Comparison of ENCODE assay signal across 8 mouse cellular contexts in genomic region chr16:17124119-17124870, GRCm38 (mm10). TPM values are rescaled to one million over a fixed set of nuclear protein-coding genes. Genes with fewer than 3 reads are reported as not detected.
DNase-seq lines count a peak whose midpoint lies in the region; ATAC-seq and TF ChIP-seq lines count a peak whose summit lies in the region.

No protein-coding gene starts in this region.

- DNase-seq in layer of hippocampus, adult 2 months (ENCODE audit: low spot score in 2 of 2): no peak
- DNase-seq in layer of hippocampus, adult 18-20 months (ENCODE audit: low spot score in 2 of 2): no peak
- DNase-seq in limb, embryonic 10.5 days (ENCODE audit: low spot score): peak; percentile 80
- DNase-seq in left cerebral cortex, postnatal 36 days (ENCODE audit: low spot score in 2 of 2): no peak
- no peak for DNase-seq in lung, postnatal 25 days (ENCODE audit: low spot score)
- DNase-seq in right cerebral cortex, adult 18-20 months: no peak

- no peaks in the 10 kb centered on the region for H3K9me3 ChIP-seq in embryonic facial prominence, embryonic 12.5 days
- H3K9me3 ChIP-seq in limb, embryonic 10.5 days (replicated peaks): no peaks in the 10 kb centered on the region
- H3K9me3 ChIP-seq in neural tube, embryonic 13.5 days: no peaks in the 10 kb centered on the region

- no peak for TF ChIP-seq CTCF in layer of hippocampus, adult 2 months (conservative IDR thresholded peaks at IDR 0.05)

- peaks cover 32% of the 10 kb centered on the region for H3K36me3 ChIP-seq in embryonic facial prominence, embryonic 12.5 days
- peaks cover 44% of the 10 kb centered on the region for H3K36me3 ChIP-seq in limb, embryonic 10.5 days
- H3K36me3 ChIP-seq in neural tube, embryonic 13.5 days: no peaks in the 10 kb centered on the region

- H3K27ac ChIP-seq in layer of hippocampus, adult 2 months: no peak overlapping the region
- H3K27ac ChIP-seq in embryonic facial prominence, embryonic 12.5 days: peak overlapping the region; percentile 74
- H3K27ac ChIP-seq in limb, embryonic 10.5 days: peak overlapping the region; percentile 93
- H3K27ac ChIP-seq in neural tube, embryonic 13.5 days (replicated peaks): peak overlapping the region; percentile 35

- peak; percentile 37; the same call in 1 of the 2 replicates for ATAC-seq in embryonic facial prominence, embryonic 12.5 days (ENCODE audit: insufficient number of reproducible peaks, insufficient read depth, low FRiP score, low TSS enrichment)
- peak; percentile 40 for ATAC-seq in neural tube, embryonic 13.5 days (ENCODE audit: low read depth)

- H3K4me1 ChIP-seq in embryonic facial prominence, embryonic 12.5 days: peaks cover 26% of the 10 kb centered on the region
- peaks cover 36% of the 10 kb centered on the region for H3K4me1 ChIP-seq in limb, embryonic 10.5 days
- peaks cover 45% of the 10 kb centered on the region for H3K4me1 ChIP-seq in neural tube, embryonic 13.5 days (replicated peaks)

- H3K27me3 ChIP-seq in embryonic facial prominence, embryonic 12.5 days: no peaks in the 10 kb centered on the region
- no peaks in the 10 kb centered on the region for H3K27me3 ChIP-seq in limb, embryonic 10.5 days (ENCODE audit: low read depth, poor library complexity, severe bottlenecking)
- H3K27me3 ChIP-seq in neural tube, embryonic 13.5 days: no peaks in the 10 kb centered on the region

- 2% methylated on average over 22 of the region's 22 CpGs for WGBS in embryonic facial prominence, embryonic 12.5 days
- WGBS in limb, embryonic 10.5 days: 1% methylated on average over 22 of the region's 22 CpGs
- WGBS in neural tube, embryonic 13.5 days: 3% methylated on average over 22 of the region's 22 CpGs

- H3K4me2 ChIP-seq in embryonic facial prominence, embryonic 12.5 days (replicated peaks): peak overlapping the region; percentile 78
- H3K4me2 ChIP-seq in neural tube, embryonic 13.5 days: peak overlapping the region; percentile 82

- intact Hi-C loops in left cerebral cortex, postnatal 36 days (cut with DNase I): no loop called here

- peak overlapping the region; percentile 37; the same call in 1 of the 2 replicates for H3K4me3 ChIP-seq in layer of hippocampus, adult 2 months
- H3K4me3 ChIP-seq in embryonic facial prominence, embryonic 12.5 days: peak overlapping the region; percentile 58
- peak overlapping the region; percentile 72 for H3K4me3 ChIP-seq in limb, embryonic 10.5 days
- peak overlapping the region; percentile 49 for H3K4me3 ChIP-seq in neural tube, embryonic 13.5 days

- peak overlapping the region; percentile 70 for H3K9ac ChIP-seq in embryonic facial prominence, embryonic 12.5 days
- peak overlapping the region; percentile 73 for H3K9ac ChIP-seq in neural tube, embryonic 13.5 days

RNA-seq across cellular contexts. Expression of gene 2610318N02Rik, which starts 0.7 kb away (rescaled TPM):
- total RNA-seq in layer of hippocampus, adult 2 months (2021): 1 to 10 TPM in 1 of 2 experiments, under 1 TPM in 1; 0.76 to 1.8 TPM
- total RNA-seq in layer of hippocampus, adult 18-20 months (2021): under 1 TPM in 1 of 2 experiments, not detected in 1; 0.92 TPM
- polyA plus RNA-seq in embryonic facial prominence, embryonic 12.5 days (2016; fragmentation: Nextera tagmentation; extraction: Ambion mirVana): 81.0 and 85.5 TPM in 2 replicates
- 182 and 195 TPM in 2 replicates for polyA plus RNA-seq in limb, embryonic 10.5 days (2016; fragmentation: Nextera tagmentation; extraction: Ambion mirVana)
- polyA plus RNA-seq in neural tube, embryonic 13.5 days (2015; fragmentation: Nextera tagmentation; extraction: Ambion mirVana): 25.8 and 26.0 TPM in 2 replicates
- total RNA-seq in left cerebral cortex, postnatal 36 days (2021): 1 to 10 TPM; 1.4 to 2.2 TPM

RNA-seq across cellular contexts. Expression of gene Sdf2l1, which starts 7.9 kb away (rescaled TPM):
- 10 to 100 TPM; 21.6 to 26.4 TPM for total RNA-seq in layer of hippocampus, adult 2 months (2021)
- total RNA-seq in layer of hippocampus, adult 18-20 months (2021): 10 to 100 TPM; 30.9 to 34.9 TPM
- polyA plus RNA-seq in embryonic facial prominence, embryonic 12.5 days (2016; fragmentation: Nextera tagmentation; extraction: Ambion mirVana): 64.2 and 70.0 TPM in 2 replicates
- polyA plus RNA-seq in limb, embryonic 10.5 days (2016; fragmentation: Nextera tagmentation; extraction: Ambion mirVana): 87.4 and 114 TPM in 2 replicates
- 51.1 and 67.2 TPM in 2 replicates for polyA plus RNA-seq in neural tube, embryonic 13.5 days (2015; fragmentation: Nextera tagmentation; extraction: Ambion mirVana)
- total RNA-seq in left cerebral cortex, postnatal 36 days (2021): 10 to 100 TPM; 19.9 to 34.7 TPM

RNA-seq across cellular contexts. Expression of gene Ppil2, which starts 13.2 kb away (rescaled TPM):
- total RNA-seq in layer of hippocampus, adult 2 months (2021): 100 to 1,000 TPM in 1 of 2 experiments, 10 to 100 TPM in 1; 91.3 to 105 TPM
- total RNA-seq in layer of hippocampus, adult 18-20 months (2021): 10 to 100 TPM; 90.6 to 96.2 TPM
- 150 and 168 TPM in 2 replicates for polyA plus RNA-seq in embryonic facial prominence, embryonic 12.5 days (2016; fragmentation: Nextera tagmentation; extraction: Ambion mirVana)
- polyA plus RNA-seq in limb, embryonic 10.5 days (2016; fragmentation: Nextera tagmentation; extraction: Ambion mirVana): 138 and 172 TPM in 2 replicates
- polyA plus RNA-seq in neural tube, embryonic 13.5 days (2015; fragmentation: Nextera tagmentation; extraction: Ambion mirVana): 154 and 157 TPM in 2 replicates
- total RNA-seq in left cerebral cortex, postnatal 36 days (2021): 10 to 100 TPM; 76.3 to 92.1 TPM

RNA-seq across cellular contexts. Expression of gene Ydjc, which starts 20.1 kb away (rescaled TPM):
- total RNA-seq in layer of hippocampus, adult 2 months (2021): 10 to 100 TPM; 24.5 to 25.2 TPM
- total RNA-seq in layer of hippocampus, adult 18-20 months (2021): 10 to 100 TPM; 24.2 to 26.5 TPM
- polyA plus RNA-seq in embryonic facial prominence, embryonic 12.5 days (2016; fragmentation: Nextera tagmentation; extraction: Ambion mirVana): 8.9 and 9.4 TPM in 2 replicates
- polyA plus RNA-seq in limb, embryonic 10.5 days (2016; fragmentation: Nextera tagmentation; extraction: Ambion mirVana): 4.1 and 7.0 TPM in 2 replicates
- polyA plus RNA-seq in neural tube, embryonic 13.5 days (2015; fragmentation: Nextera tagmentation; extraction: Ambion mirVana): 31.1 and 39.7 TPM in 2 replicates
- 10 to 100 TPM; 27.5 to 27.6 TPM for total RNA-seq in left cerebral cortex, postnatal 36 days (2021)

RNA-seq across cellular contexts. Expression of gene Ccdc116, which starts 22.7 kb away (rescaled TPM):
- total RNA-seq in layer of hippocampus, adult 2 months (2021): 1 to 10 TPM; 2.0 to 2.7 TPM
- total RNA-seq in layer of hippocampus, adult 18-20 months (2021): 1 to 10 TPM; 1.9 to 2.7 TPM
- polyA plus RNA-seq in embryonic facial prominence, embryonic 12.5 days (2016; fragmentation: Nextera tagmentation; extraction: Ambion mirVana): 0.61 and 1.1 TPM in 2 replicates
- polyA plus RNA-seq in limb, embryonic 10.5 days (2016; fragmentation: Nextera tagmentation; extraction: Ambion mirVana): 0.40 and 0.63 TPM in 2 replicates
- 2.3 and 2.5 TPM in 2 replicates for polyA plus RNA-seq in neural tube, embryonic 13.5 days (2015; fragmentation: Nextera tagmentation; extraction: Ambion mirVana)
- total RNA-seq in left cerebral cortex, postnatal 36 days (2021): 1 to 10 TPM; 2.0 to 2.9 TPM
